Mouse (Mus musculus) thymus, postnatal 10 days (tissue): ENCODE measurements around the gene Pold1.

Source experiments
- DNase-seq, 2 experiments: peaks; one replicate each; pipeline ENCODE4 v3.0.0; 2021; ENCODE audit warnings: low spot score in 2 of 2

Gene Pold1

DNA sequence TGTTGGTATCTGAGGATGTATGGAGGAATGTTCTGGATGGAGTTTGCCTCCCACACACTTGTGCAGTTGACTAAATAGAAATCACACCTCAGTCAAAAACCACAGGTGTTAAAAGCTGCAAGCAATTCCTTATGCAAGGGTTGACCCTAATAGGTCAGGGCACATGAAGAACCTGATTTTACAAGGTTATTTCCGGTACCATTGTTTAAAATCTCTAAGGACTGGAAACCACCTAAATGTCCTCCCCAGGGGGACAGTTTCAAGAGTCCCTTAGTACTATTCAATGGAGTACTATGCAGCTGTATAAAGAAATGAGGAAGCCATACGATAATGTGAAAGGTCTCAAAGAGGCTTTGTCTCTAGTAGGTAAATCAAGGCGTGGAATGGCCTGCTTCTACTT, 2.4 kb downstream of the Pold1 start:
- DNase-seq: no peak

DNA sequence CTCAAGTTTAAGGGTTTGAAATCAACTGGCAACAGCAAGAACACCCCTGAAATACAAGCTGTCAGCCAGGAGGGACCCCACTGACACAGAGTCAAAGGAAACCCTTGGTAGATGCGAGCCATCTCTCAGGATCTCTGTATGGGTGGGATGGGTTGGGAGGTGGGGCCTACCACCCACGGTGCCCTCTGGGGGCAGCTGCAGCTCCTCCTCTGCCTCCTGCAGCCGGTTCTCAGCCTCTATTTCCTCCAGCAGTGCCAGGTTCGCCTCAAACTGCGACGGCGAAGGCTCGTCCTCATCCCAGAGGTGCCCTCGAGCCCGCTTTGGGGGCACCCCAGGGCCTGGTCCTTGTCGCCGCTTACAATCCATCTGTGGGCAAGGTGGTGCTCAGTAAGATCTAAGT, 5.6 kb downstream of the Pold1 start:
- peak in 1 of 2 experiments; percentile 32 for DNase-seq

DNA sequence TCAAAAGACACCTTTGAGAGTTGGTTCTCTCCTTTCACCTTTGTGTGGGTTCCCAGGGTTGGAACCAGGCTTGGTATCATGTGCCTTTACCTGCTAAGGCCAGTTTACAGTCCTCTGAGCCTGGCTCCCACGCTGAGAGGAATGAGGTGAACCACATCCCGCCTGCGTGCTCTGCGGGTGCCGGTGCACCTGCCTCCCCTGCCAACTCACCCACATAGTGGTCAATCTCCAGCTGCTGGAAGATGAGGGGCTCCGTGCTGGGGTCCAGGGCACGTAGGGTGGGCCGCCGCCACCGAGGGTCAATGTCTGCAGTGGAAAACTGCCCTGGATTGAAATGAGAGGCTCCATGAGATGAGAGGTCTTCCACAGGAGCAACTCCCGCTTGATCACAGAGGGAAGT, 6.1 kb downstream of the Pold1 start:
- peak in 1 of 2 experiments; percentile 21 for DNase-seq

GRCm38 (mm10) chr7:44538756-44539624, 9.7 kb downstream of the Pold1 start:
- DNase-seq: no peak

- no peak for DNase-seq
Measured at GRCm38 (mm10) chr7:44537496-44537895, 11.2 kb downstream of the Pold1 start.

DNA sequence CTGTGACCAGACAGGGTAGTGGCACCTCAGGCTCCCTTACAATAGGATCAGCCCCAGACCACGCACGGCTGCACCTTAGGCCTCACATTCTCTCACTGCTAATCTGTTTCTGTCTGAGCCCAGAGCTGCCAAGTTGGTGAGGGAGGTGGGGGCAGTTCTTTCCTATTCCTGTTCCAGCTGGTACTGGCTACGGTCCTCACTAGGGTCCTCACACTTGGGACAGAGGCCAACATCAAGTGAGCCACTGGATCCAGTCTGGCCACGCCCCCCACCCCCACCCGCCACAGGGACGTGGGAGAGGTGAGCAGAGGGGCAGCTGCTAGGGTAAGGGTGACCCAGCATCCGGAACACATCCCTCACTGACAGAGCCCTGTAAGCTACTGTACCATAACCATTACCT, 11.6 kb downstream of the Pold1 start:
- DNase-seq: no peak

GRCm38 (mm10) chr7:44536590-44536968, 12.1 kb downstream of the Pold1 start:
- DNase-seq: no peak

- no peak for DNase-seq
Measured at GRCm38 (mm10) chr7:44535657-44536589, 12.7 kb downstream of the Pold1 start.

GRCm38 (mm10) chr7:44534656-44535441, 13.8 kb downstream of the Pold1 start:
- DNase-seq: no peak

DNA sequence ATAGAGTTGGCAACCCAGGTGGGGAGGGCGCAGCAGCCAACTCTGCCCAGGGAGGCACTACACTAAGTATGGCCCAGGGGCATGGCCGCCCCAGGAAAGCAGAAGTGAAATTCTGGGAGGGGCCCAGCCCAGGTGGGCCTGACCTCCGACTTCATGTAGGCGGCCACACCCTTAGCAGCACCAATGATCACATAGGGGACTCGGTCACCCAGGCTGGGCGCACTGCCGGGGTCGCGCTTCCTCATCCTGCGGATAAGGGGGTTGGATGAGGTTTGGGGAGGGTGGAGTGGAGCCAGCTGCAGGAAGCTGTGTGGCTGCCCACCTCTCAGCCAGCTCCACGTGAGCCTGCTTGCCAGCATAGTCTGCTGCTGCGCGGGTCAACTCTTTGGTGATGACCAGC, 14.4 kb downstream of the Pold1 start:
- no peak for DNase-seq

DNA sequence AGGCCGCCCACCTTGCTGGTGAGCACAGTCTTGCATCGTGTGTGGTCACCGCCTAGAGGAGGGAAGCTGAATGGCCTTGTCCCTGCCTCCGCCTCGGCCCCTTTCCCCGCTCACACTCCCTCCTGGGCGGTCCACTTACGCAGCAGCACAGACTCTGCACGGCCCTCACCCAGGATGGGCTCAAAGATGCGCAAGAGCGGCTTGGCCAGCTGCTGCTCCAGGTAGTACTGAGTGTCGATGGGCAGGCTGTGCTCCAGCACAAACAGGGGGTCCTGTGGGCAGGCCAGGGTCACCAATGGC, 15.0 kb downstream of the Pold1 start:
- DNase-seq: no peak

DNA sequence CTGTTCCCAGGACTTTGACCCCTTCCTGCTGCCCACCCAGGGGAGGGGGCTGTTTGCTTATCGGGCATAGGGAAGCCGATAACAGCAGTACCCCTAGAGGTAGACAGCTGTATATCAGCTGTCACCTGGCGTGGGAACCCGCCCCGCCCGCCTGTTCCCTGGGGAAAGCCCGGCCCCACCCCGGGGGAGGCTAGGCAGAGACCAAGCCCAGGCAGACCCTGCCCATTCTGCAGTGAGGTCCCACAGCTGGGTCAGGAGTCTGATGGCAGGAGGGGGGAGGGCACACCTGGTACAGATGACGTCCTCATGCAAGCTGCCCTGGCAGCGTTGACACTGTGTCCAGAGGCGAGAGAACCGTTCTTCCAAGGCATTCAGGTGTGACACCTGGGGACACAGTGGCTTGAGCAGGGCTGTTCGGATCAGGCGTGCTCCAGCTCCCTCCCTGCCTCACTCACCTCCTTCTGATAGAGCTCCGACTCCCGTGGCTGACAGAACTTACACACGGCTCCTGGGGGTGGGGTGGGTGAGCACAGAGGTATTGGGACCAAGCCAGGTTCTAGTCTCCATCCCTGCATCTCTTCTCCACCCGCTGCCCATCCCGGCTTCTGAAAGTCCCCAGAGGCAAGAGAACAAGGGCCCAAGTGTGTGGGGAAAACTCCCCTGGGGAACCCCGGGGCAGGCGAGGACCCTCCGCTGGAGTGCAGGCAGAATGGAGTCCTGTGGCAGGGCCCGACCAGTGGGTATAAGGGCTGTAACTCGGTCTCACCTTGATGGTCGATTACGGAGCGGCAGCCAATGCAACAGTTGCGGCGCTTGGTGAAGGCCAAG, 15.5 kb downstream of the Pold1 start:
- DNase-seq: no peak

DNA sequence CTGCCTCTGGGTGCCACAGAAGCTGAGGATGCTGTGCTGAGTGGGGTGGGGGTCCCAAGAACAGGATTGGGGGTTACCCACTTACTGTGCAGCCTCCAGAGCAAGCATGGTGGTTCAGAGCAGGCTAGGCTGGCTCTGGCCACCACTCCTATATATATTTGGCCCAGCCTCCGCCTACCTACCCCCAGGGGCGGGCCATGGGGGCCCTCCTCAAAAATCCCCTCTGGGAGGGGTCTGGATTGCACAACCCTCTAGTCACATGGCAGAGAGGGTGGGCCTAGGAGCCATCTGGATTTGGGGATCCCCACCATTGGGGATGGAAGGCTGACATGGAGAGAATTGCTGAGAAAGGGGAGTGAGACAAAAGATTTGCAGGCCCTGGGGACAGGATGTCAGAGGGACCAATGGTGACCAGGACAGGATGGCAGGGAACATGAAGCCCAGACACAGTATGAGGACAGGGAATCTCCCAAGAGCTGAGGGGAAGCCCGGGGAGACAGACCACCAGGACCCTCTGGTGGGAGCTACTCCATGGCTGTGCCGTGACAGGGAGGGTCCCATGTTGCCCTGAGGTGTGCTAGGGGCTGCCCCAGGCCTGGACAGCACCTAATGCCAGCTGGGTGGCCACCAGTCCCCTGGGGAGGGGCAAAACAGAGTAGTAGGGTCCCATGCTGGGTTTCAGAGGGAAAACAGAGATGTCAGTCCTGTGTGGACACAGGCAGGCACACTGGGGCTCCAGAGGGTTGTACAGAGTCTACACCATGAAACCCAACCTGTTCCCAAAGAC, 16.5 kb downstream of the Pold1 start, which contains the start of gene Spib:
Gene Spib, minus strand, starts transcription at position 126 of the 787 bp plus-strand sequence.
- no peak for DNase-seq

GRCm38 (mm10) chr7:44531207-44531606, 17.4 kb downstream of the Pold1 start:
- DNase-seq: no peak

DNA sequence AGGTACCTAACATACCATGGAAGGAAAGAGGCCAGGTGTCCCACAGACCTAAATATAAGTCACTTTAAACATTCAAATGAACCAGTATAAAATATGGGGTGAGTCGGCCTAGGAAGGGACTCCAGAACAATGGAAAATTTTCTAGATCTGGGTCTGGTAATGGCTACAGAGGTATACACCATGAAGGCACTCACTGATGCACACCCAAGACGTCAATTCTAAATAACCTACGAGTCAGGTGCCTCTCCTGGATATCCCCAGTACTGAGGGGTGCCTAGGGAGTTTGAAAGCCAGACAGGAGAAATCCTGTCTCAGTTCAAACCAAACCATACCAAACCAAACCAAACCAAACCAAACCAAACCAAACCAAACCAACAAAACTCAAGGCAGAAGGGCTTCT, 18.1 kb downstream of the Pold1 start:
- no peak for DNase-seq

DNA sequence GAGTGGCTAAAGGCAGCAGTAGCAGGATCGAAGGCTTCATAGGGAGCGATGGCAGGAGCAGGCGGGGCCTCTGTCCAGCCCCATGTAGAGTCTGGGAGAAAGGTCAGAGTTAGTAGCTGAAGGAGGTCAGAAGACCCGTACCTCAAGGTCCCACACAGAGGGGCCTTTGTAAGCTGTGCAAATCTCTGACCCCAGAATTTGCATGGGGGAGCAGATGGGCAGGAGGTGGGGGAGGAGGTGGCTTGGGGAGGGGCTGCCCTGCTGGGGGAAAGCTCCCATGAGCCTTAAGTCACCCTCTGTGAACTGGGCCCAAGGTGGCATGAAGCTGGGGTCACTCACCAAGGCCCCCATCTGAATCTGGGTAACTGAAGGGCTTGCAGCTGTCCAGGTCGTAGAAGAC, 19.1 kb downstream of the Pold1 start:
- no peak for DNase-seq

DNA sequence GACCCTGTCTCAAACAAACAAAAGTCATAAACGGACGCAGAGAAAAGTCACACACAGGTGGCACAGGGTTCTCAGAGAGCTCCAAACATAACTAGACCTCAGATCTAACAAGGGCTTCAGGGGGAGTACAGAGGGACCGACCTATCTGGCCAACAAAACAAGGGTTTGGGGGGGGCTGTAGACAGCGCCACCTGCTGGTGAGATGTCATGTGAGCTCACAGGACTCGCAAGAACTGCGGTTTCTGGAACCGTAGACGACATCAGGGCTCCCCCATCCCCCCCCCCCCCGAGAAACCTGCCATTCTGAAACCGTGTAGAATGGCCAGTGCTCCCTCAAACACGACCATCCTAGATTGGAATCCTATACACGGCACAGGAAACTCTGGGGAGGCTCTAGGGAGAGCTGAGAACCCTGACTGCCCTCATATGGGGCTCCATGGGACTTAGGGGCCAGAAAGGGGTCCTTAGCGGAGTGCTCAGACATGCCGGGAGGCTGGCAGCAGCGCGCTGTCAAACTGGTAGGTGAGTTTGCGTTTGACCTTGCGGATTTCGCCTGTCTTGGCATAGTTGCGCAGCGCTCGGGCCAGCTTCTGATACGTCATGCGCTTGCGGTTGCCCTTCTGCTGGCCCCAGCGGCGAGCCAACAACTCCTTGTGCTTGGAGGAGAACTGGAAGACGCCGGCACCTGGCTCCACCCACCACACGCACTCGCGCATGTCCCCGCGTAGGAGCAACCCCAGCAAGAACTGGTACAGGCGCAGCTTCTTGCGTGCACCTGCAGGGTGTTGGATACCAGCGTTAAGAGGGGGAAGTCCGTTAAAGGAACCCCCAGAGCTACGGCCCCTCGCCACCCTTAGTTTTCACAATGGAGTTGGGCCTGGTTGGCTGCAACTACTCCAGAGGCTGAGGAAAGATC, 20.9 kb downstream of the Pold1 start:
- DNase-seq: peak; percentile 79 to 90

- DNase-seq: no peak
Measured at GRCm38 (mm10) chr7:44526414-44527154, 22.1 kb downstream of the Pold1 start.
